Mouse (Mus musculus) hindbrain, embryonic 16.5 days (tissue): ENCODE data around the gene Slc4a4. TPM values are rescaled to one million over a fixed set of nuclear protein-coding genes. Genes with fewer than 3 reads are reported as not detected.
A peak's percentile ranks its signal among the peaks of the same experiment; 100 is the strongest.

Experiments used
- ATAC-seq: fragments of 200-750 bp; cut with Nextera tagmentation; 2 replicates; pipeline ENCODE4 v1.8.0; 2017; ENCODE audit warnings: moderate TSS enrichment, moderate library complexity
- H3K27ac ChIP-seq: fragments of 300-500 bp; sonication (generic); 2 replicates; pipeline ENCODE4 v1.5.1; 2014; ENCODE audit warnings: low read depth, mild to moderate bottlenecking, control low read depth, low read length, moderate library complexity
- H3K27me3 ChIP-seq: fragments of 300-500 bp; sonication (generic); replicated peaks from 2 replicates; pipeline ENCODE4 v1.6.1; 2014; ENCODE audit warnings: low read length; ENCODE audit not compliant: control insufficient read depth, insufficient read depth
- H3K36me3 ChIP-seq: fragments of 300-500 bp; sonication (generic); 2 replicates; pipeline ENCODE4 v1.6.1; 2014; ENCODE audit warnings: mild to moderate bottlenecking, low read length, moderate library complexity, mixed read lengths; ENCODE audit not compliant: control insufficient read depth, insufficient read depth
- H3K4me1 ChIP-seq: fragments of 300-500 bp; sonication (generic); 2 replicates; pipeline ENCODE4 v1.6.1; 2014; ENCODE audit warnings: low read depth, low read length; ENCODE audit not compliant: control insufficient read depth, insufficient read depth
- H3K4me2 ChIP-seq: fragments of 300-500 bp; sonication (generic); 2 replicates; pipeline ENCODE4 v1.6.1; 2014; ENCODE audit warnings: mild to moderate bottlenecking, low read length, control low read depth, moderate library complexity
- H3K4me3 ChIP-seq: fragments of 300-500 bp; sonication (generic); 2 replicates; pipeline ENCODE4 v1.5.1; 2014; ENCODE audit warnings: mild to moderate bottlenecking, low read length, control low read depth, moderate library complexity
- H3K9ac ChIP-seq: fragments of 300-500 bp; sonication (generic); 2 replicates; pipeline ENCODE4 v1.6.1; 2014; ENCODE audit warnings: low read depth, mild to moderate bottlenecking, control low read depth, low read length, moderate library complexity
- H3K9me3 ChIP-seq: fragments of 300-500 bp; sonication (generic); 2 replicates; pipeline ENCODE4 v1.6.1; 2014; ENCODE audit warnings: mild to moderate bottlenecking, low read length, moderate library complexity; ENCODE audit not compliant: control insufficient read depth
- WGBS: fragments of 180-500 bp; shearing (Covaris S2); extraction: QIAGEN DNeasy Blood & Tissue Kit; methylation state at CpG from one replicate; pipeline ENCODE4 v1.1.7; 2014; 5-methylcytosine and 5-hydroxymethylcytosine counted together
- polyA plus RNA-seq: library from polyadenylated mRNA; unstranded; fragments of >200 nt; fragmentation: Nextera tagmentation; extraction: Ambion mirVana; gene quantifications from 2 replicates; pipeline ENCODE4 v1.2.1, GENCODE M21; 2015

Gene Slc4a4
- polyA plus RNA-seq, 1 experiment from 2014 or later: 9.1 TPM

DNA sequence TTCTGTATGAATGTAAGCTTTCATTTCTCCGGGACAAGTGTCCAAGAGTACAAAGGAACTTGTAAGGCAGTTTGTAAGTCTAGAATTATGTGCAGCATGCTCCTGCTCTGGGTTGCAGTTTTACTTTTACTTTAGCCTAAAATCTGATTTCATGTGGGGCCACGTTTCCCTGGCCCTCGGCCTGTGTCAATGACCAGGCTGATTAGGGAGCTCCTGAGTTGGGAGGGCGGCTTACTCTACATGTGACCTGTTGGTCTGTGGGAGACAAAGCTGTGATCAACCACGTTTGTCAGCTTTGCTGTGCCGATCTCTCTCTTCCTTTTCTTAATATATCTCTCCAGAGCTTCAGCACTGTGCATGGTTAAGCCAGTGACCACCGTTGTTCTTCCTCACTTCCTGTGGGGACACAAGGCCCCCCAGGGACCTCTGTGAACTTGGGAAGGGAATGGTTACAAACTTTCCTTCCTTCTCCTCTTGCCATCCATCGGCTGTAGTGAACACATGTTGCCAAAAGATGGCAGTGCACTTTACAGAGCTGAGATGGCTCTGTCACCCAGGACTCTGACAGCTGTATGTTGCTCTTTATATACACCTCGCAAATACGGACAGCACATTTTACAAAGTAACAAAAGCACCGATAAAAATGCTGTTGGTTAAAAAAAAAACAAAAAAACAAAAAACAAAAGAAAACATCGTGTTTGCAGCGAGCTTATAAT lies 41.7 kb downstream of the Slc4a4 start:
- peaks cover 19% of the 10 kb centered on the region for H3K4me1 ChIP-seq
- H3K9ac ChIP-seq: no peak overlapping the region
- no peaks in the 10 kb centered on the region for H3K36me3 ChIP-seq
- no peaks in the 10 kb centered on the region for H3K27me3 ChIP-seq
- 52% methylated on average over 13 of the region's 13 CpGs for WGBS
- H3K4me2 ChIP-seq: no peak overlapping the region
- ATAC-seq: peak; percentile 34; the same call in 1 of the 2 replicates
- H3K27ac ChIP-seq: no peak overlapping the region
- no peaks in the 10 kb centered on the region for H3K9me3 ChIP-seq
- H3K4me3 ChIP-seq: no peak overlapping the region

DNA sequence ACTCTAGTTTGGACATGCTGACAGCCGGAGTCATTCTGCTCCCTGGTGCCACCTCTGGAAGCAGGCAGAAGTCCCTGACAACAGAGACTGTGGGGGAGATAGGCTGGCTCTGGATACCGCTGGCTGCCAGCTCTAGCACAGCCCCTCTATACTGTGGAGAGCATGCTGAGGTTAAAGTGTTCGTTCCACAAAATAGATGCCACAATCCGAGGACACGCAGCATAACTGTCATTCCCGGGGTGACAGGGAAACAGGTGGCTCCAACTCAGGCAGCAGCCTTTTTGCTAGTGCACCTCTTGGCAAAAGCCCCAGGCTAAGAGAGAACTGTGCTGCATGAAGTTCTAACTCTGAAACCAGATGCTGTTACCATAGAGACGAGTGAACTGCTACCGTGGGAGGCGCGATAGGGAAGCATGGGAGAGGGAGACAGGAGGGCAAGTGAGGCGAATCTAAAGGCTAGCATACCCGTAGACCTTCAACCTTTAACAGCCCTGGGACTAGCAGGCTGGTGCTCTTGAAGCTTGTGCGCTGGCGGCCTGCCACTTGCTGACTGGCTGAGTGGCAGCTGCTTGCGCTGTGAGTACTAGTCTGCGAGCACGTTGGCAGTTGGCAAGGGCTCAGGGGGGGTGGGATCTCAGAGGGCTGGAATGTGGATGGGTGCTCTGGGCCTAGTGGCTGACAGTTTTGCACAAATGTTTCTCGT lies 42.9 kb downstream of the Slc4a4 start:
- no peak overlapping the region for H3K4me3 ChIP-seq
- 27% methylated on average over 18 of the region's 18 CpGs for WGBS
- ATAC-seq: peak; percentile 89

DNA sequence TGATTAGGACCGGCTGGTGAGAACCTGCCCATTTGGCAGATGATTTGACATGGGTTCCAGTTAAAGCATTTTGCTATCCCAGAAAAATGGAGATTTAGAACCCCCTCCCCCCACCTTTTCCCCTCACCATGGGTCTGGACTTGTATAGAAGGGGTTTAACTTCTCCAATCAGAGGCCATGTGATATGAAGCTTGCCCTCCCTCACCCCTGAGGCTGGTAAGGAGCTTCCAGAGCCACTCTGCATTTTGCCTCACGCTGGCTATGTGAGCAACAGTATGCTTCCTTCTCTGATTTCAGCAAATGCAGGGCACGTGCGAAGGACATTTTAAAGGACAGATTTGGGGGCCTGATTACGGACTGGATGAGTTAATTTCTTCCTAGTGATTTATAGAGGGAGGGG lies 43.5 kb downstream of the Slc4a4 start:
- Histone ChIP-seq H3K27ac (peak overlapping the region; percentile 32), H3K4me3 (no peak overlapping the region), H3K4me1 (peaks cover 22% of the 10 kb centered on the region), H3K9ac (no peak overlapping the region), H3K4me2 (peak overlapping the region; percentile 43), H3K27me3 (no peaks in the 10 kb centered on the region), H3K9me3 (no peaks in the 10 kb centered on the region), H3K36me3 (no peaks in the 10 kb centered on the region)
- 70% methylated on average over 5 of the region's 5 CpGs for WGBS
- peak; percentile 44 for ATAC-seq

More for the DNA sequence above, 42.9 kb downstream of the Slc4a4 start:
- H3K4me2 ChIP-seq: peak overlapping the region; percentile 43
- H3K4me1 ChIP-seq: peaks cover 22% of the 10 kb centered on the region
- H3K36me3 ChIP-seq: no peaks in the 10 kb centered on the region
- no peak overlapping the region; the same call in 1 of the 2 replicates for H3K9ac ChIP-seq
- H3K27ac ChIP-seq: peak overlapping the region; percentile 32; the same call in 1 of the 2 replicates
- H3K27me3 ChIP-seq: no peaks in the 10 kb centered on the region
- H3K9me3 ChIP-seq: no peaks in the 10 kb centered on the region

DNA sequence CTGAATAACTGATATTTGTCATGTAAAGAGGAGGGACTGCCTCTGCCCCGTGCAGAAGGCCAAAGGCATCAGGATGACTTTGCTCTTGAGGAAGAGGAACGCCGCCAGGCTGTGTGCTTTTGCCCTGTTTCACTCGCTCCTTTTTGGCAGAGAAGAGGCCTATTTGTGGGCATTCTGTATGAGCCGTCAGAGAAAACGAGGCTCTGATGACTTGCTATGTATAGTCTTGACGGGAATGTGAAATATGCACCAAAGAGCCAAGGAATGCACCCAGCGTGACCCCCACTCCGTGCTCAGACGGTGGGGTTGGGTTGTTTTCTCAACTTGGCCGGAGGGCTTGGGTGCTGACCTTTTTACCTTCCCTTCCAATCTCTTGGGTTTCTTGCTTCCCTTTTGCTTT lies 44.0 kb downstream of the Slc4a4 start:
- no peaks in the 10 kb centered on the region for H3K9me3 ChIP-seq
- H3K27ac ChIP-seq: no peak overlapping the region
- no peak overlapping the region for H3K9ac ChIP-seq
- WGBS: 64% methylated on average over 11 of the region's 11 CpGs
- H3K4me1 ChIP-seq: peaks cover 22% of the 10 kb centered on the region
- no peak for ATAC-seq
- H3K36me3 ChIP-seq: no peaks in the 10 kb centered on the region
- no peak overlapping the region for H3K4me2 ChIP-seq
- no peak overlapping the region for H3K4me3 ChIP-seq
- no peaks in the 10 kb centered on the region for H3K27me3 ChIP-seq

DNA sequence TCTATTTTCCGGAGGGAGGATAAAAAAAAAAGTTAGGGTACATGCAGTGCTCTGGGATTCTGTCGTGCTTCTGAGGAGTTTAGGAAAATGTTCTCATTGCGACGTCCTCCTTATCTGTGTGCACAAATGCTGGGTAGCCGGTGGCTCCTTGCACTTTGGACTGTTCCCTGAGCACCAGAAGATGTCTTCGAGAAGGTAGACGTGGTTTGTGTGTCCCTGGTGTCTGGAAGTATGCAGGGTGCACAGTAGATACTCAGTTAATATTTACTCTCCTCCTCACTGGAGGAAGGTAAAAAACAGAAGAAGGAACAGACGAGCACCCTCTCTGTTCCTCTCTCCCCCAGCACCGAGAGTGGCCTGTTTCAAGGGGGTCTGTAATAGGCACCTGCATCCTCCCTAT lies 44.6 kb downstream of the Slc4a4 start:
- Histone ChIP-seq H3K36me3 (no peaks in the 10 kb centered on the region), H3K27me3 (no peaks in the 10 kb centered on the region), H3K4me2 (no peak overlapping the region), H3K27ac (no peak overlapping the region), H3K4me1 (peaks cover 22% of the 10 kb centered on the region), H3K9ac (no peak overlapping the region), H3K9me3 (no peaks in the 10 kb centered on the region), H3K4me3 (no peak overlapping the region)
- no peak for ATAC-seq
- 91% methylated on average over 9 of the region's 9 CpGs for WGBS

DNA sequence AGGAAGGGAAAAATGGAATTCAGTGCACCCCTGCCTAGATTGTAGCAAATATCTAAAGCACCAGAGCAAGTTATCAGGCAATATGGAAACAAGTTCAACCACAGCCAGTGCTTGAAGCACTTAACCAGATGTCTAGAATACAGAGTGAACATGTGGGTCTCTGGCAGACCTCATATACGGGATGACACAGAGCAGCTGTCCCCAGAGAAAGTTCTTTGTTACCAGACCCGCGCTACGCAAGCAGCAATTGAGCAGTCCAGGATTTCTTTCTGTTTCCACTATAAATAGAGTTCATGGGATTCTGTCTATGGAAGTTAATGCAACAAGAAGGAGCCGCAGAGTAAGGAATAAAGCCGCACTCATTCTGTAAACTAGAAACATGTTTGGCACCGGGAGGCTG lies 46.8 kb downstream of the Slc4a4 start:
- Histone ChIP-seq H3K4me1 (peaks cover 22% of the 10 kb centered on the region), H3K27me3 (no peaks in the 10 kb centered on the region), H3K36me3 (no peaks in the 10 kb centered on the region), H3K9me3 (no peaks in the 10 kb centered on the region), H3K27ac (no peak overlapping the region), H3K9ac (no peak overlapping the region), H3K4me3 (no peak overlapping the region), H3K4me2 (0 out of 2 replicates have a peak overlapping the region, but pooled peaks have one; percentile 2)
- 49% methylated on average over 7 of the region's 7 CpGs for WGBS
- no peak for ATAC-seq

DNA sequence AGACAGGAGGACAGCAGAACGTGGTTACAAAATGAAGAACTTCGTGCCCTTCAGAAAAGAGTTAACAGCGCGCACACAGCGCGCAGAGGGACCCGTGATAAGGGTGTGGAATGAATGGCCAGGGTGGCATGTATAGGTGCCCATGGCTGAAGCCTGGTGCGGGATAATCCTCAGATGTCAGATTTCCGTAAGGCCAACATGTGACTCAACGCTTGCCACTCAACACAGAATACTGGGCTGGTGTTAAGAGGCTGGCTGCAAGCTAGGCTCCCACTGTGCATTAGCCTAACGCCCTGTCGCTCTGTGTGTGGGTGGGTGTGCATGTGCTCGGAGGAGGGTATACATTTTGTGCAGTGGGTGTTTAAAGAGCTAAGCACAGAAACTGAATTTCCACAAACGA lies 47.3 kb downstream of the Slc4a4 start:
- H3K4me3 ChIP-seq: no peak overlapping the region
- no peaks in the 10 kb centered on the region for H3K9me3 ChIP-seq
- no peak overlapping the region for H3K9ac ChIP-seq
- no peak for ATAC-seq
- 66% methylated on average over 14 of the region's 14 CpGs for WGBS
- no peaks in the 10 kb centered on the region for H3K27me3 ChIP-seq
- 0 out of 2 replicates have a peak overlapping the region, but pooled peaks have one; percentile 2 for H3K4me2 ChIP-seq
- H3K4me1 ChIP-seq: peaks cover 19% of the 10 kb centered on the region
- no peak overlapping the region for H3K27ac ChIP-seq
- H3K36me3 ChIP-seq: no peaks in the 10 kb centered on the region

DNA sequence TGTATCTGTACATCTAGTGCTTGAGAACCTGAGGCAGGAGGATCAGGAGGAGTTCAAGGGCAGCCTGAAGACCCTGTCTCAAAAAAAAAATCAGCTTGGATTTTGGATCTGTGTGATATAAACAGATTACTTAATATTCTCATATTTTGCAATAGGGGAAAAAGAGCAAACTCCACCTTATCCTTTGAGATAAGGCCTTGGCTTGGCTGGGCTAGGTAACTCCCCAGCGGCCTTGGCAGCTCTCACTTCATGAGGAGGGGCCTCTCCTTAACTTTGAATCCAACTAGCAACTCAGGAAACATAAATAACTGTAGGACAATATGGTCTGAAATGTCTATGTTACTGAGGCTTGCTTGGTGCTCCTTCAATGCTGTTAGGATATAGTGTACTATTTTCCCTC lies 51.6 kb downstream of the Slc4a4 start:
- no peak overlapping the region for H3K4me2 ChIP-seq
- no peaks in the 10 kb centered on the region for H3K27me3 ChIP-seq
- peaks cover 3% of the 10 kb centered on the region; the same call in 1 of the 2 replicates for H3K4me1 ChIP-seq
- H3K4me3 ChIP-seq: no peak overlapping the region
- 89% methylated on average over 1 of the region's 1 CpGs for WGBS
- H3K9ac ChIP-seq: no peak overlapping the region
- no peaks in the 10 kb centered on the region for H3K9me3 ChIP-seq
- no peaks in the 10 kb centered on the region for H3K36me3 ChIP-seq
- H3K27ac ChIP-seq: no peak overlapping the region
- ATAC-seq: no peak

DNA sequence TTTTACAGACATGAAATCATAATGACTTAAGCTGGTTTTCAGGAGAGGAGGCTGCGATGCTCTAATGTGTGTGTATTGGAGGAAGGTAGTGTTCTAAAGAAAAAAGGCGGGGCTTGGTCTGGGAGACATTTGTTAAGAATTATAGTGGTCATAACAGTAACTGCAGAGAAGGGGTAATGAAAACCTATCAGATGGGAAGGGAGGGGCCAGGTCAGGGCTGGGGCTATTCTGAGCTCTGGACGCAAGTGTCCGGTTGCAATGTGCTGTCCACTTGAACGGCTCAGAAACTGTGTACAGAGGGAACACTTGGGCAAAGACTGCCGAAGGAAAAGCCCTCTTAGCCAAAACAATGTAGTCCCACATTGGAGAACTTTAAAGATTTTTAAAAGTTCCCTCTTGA lies 52.5 kb downstream of the Slc4a4 start:
- no peaks in the 10 kb centered on the region for H3K27me3 ChIP-seq
- H3K9ac ChIP-seq: no peak overlapping the region
- 89% methylated on average over 6 of the region's 6 CpGs for WGBS
- H3K4me3 ChIP-seq: no peak overlapping the region
- no peaks in the 10 kb centered on the region for H3K36me3 ChIP-seq
- H3K9me3 ChIP-seq: no peaks in the 10 kb centered on the region
- ATAC-seq: no peak
- H3K4me1 ChIP-seq: no peaks in the 10 kb centered on the region
- no peak overlapping the region for H3K27ac ChIP-seq
- no peak overlapping the region for H3K4me2 ChIP-seq
